Mouse (Mus musculus) midbrain, embryonic 12.5 days (tissue): ENCODE results near the gene Krt36. TPM values are rescaled to one million over a fixed set of nuclear protein-coding genes. Genes with fewer than 3 reads are reported as not detected.

Experiments
- ATAC-seq: fragments of 200-750 bp; cut with Nextera tagmentation; 2 replicates; pipeline ENCODE4 v1.8.0; 2017; ENCODE audit warnings: low read depth, moderate TSS enrichment, moderate library complexity; ENCODE audit not compliant: low FRiP score
- H3K27ac ChIP-seq: fragments of 300-500 bp; sonication (generic); replicated peaks from 2 replicates; pipeline ENCODE4 v1.5.1; 2016; ENCODE audit warnings: mild to moderate bottlenecking
- H3K27me3 ChIP-seq: fragments of 300-500 bp; sonication (generic); 2 replicates; pipeline ENCODE4 v1.6.1; 2016; ENCODE audit warnings: mild to moderate bottlenecking
- H3K36me3 ChIP-seq: fragments of 300-500 bp; sonication (generic); 2 replicates; pipeline ENCODE4 v1.6.1; 2016
- H3K4me1 ChIP-seq: fragments of 300-500 bp; sonication (generic); 2 replicates; pipeline ENCODE4 v1.6.1; 2016
- H3K4me2 ChIP-seq: fragments of 300-500 bp; sonication (generic); replicated peaks from 2 replicates; pipeline ENCODE4 v1.6.1; 2016; ENCODE audit warnings: mild to moderate bottlenecking, moderate library complexity
- H3K4me3 ChIP-seq: fragments of 300-500 bp; sonication (generic); 2 replicates; pipeline ENCODE4 v1.5.1; 2016; ENCODE audit warnings: mild to moderate bottlenecking
- H3K9ac ChIP-seq: fragments of 300-500 bp; sonication (generic); replicated peaks from 2 replicates; pipeline ENCODE4 v1.6.1; 2016; ENCODE audit warnings: mild to moderate bottlenecking, moderate library complexity
- H3K9me3 ChIP-seq: fragments of 300-500 bp; sonication (generic); 2 replicates; pipeline ENCODE4 v1.6.1; 2016; ENCODE audit warnings: mild to moderate bottlenecking
- WGBS: fragments of 180-500 bp; shearing (Covaris S2); methylation state at CpG from one replicate; pipeline ENCODE4 v1.1.7; 2016; 5-methylcytosine and 5-hydroxymethylcytosine counted together
- polyA plus RNA-seq: library from polyadenylated mRNA; unstranded; fragments of >200 nt; fragmentation: Nextera tagmentation; extraction: Ambion mirVana; gene quantifications from 2 replicates; pipeline ENCODE4 v1.2.1, GENCODE M21; 2016

Gene Krt36
- polyA plus RNA-seq, 1 experiment from 2014 or later: not detected

GRCm38 (mm10) chr11:100124901-100125300, 19.5 kb upstream of the Krt36 start:
- no peaks in the 10 kb centered on the region for H3K4me1 ChIP-seq
- H3K9ac ChIP-seq: no peak overlapping the region
- WGBS: 83% methylated on average over 7 of the region's 7 CpGs
- H3K9me3 ChIP-seq: no peaks in the 10 kb centered on the region
- H3K4me3 ChIP-seq: no peak overlapping the region
- no peak for ATAC-seq
- no peak overlapping the region for H3K27ac ChIP-seq
- H3K4me2 ChIP-seq: no peak overlapping the region
- H3K27me3 ChIP-seq: no peaks in the 10 kb centered on the region
- no peaks in the 10 kb centered on the region for H3K36me3 ChIP-seq

- 87% methylated on average over 3 of the region's 3 CpGs for WGBS
- Histone ChIP-seq H3K9me3 (no peaks in the 10 kb centered on the region), H3K27ac (no peak within 1 kb of the TSS), H3K27me3 (no peaks in the 10 kb centered on the region), H3K4me2 (no peak within 1 kb of the TSS), H3K9ac (no peak within 1 kb of the TSS), H3K36me3 (no peaks in the 10 kb centered on the region), H3K4me1 (no peaks in the 10 kb centered on the region), H3K4me3 (no peak within 1 kb of the TSS)
- no peak for ATAC-seq
These were observed 16.0 kb upstream of the Krt36 start, which contains the start of gene Krt13 for GRCm38 (mm10) chr11:100121466-100121865. TSS of gene Krt13 (minus strand) at chr11:100121566.

GRCm38 (mm10) chr11:100120331-100120730, 14.9 kb upstream of the Krt36 start:
- no peaks in the 10 kb centered on the region for H3K36me3 ChIP-seq
- H3K4me2 ChIP-seq: no peak overlapping the region
- H3K27ac ChIP-seq: no peak overlapping the region
- no peaks in the 10 kb centered on the region for H3K4me1 ChIP-seq
- 93% methylated on average over 5 of the region's 5 CpGs for WGBS
- no peaks in the 10 kb centered on the region for H3K27me3 ChIP-seq
- no peak for ATAC-seq
- no peak overlapping the region for H3K4me3 ChIP-seq
- H3K9me3 ChIP-seq: no peaks in the 10 kb centered on the region
- no peak overlapping the region for H3K9ac ChIP-seq

GRCm38 (mm10) chr11:100113742-100114029, 8.3 kb upstream of the Krt36 start:
- H3K27ac ChIP-seq: no peak overlapping the region
- no peaks in the 10 kb centered on the region for H3K9me3 ChIP-seq
- no peak overlapping the region for H3K9ac ChIP-seq
- H3K36me3 ChIP-seq: no peaks in the 10 kb centered on the region
- H3K4me3 ChIP-seq: no peak overlapping the region
- no peak overlapping the region for H3K4me2 ChIP-seq
- H3K4me1 ChIP-seq: no peaks in the 10 kb centered on the region
- WGBS: 82% methylated on average over 2 of the region's 2 CpGs
- no peak for ATAC-seq
- no peaks in the 10 kb centered on the region for H3K27me3 ChIP-seq

- no peak overlapping the region for H3K9ac ChIP-seq
- no peak overlapping the region for H3K27ac ChIP-seq
- no peaks in the 10 kb centered on the region for H3K9me3 ChIP-seq
- H3K4me2 ChIP-seq: no peak overlapping the region
- ATAC-seq: no peak
- no peaks in the 10 kb centered on the region for H3K27me3 ChIP-seq
- 86% methylated on average over 11 of the region's 11 CpGs for WGBS
- H3K36me3 ChIP-seq: no peaks in the 10 kb centered on the region
- no peaks in the 10 kb centered on the region for H3K4me1 ChIP-seq
- H3K4me3 ChIP-seq: no peak overlapping the region
These were observed 7.7 kb upstream of the Krt36 start for GRCm38 (mm10) chr11:100112935-100113741.

GRCm38 (mm10) chr11:100102693-100103429, 2.6 kb downstream of the Krt36 start:
- no peak overlapping the region for H3K9ac ChIP-seq
- H3K27me3 ChIP-seq: no peaks in the 10 kb centered on the region
- no peak overlapping the region for H3K4me2 ChIP-seq
- H3K9me3 ChIP-seq: no peaks in the 10 kb centered on the region
- H3K4me1 ChIP-seq: no peaks in the 10 kb centered on the region
- ATAC-seq: no peak
- H3K27ac ChIP-seq: no peak overlapping the region
- H3K36me3 ChIP-seq: no peaks in the 10 kb centered on the region
- H3K4me3 ChIP-seq: no peak overlapping the region
- 64% methylated on average over 15 of the region's 15 CpGs for WGBS

GRCm38 (mm10) chr11:100100391-100100790, 5.0 kb downstream of the Krt36 start:
- Histone ChIP-seq H3K9me3 (no peaks in the 10 kb centered on the region), H3K4me1 (no peaks in the 10 kb centered on the region), H3K27ac (no peak overlapping the region), H3K4me3 (no peak overlapping the region), H3K27me3 (no peaks in the 10 kb centered on the region), H3K9ac (no peak overlapping the region), H3K36me3 (no peaks in the 10 kb centered on the region), H3K4me2 (no peak overlapping the region)
- no peak for ATAC-seq
- 88% methylated on average over 4 of the region's 4 CpGs for WGBS

- ATAC-seq: no peak
- H3K9ac ChIP-seq: no peak overlapping the region
- no peak overlapping the region for H3K4me2 ChIP-seq
- WGBS: 78% methylated on average over 9 of the region's 9 CpGs
- no peak overlapping the region for H3K4me3 ChIP-seq
- H3K27ac ChIP-seq: no peak overlapping the region
- H3K4me1 ChIP-seq: no peaks in the 10 kb centered on the region
- no peaks in the 10 kb centered on the region for H3K36me3 ChIP-seq
- H3K9me3 ChIP-seq: no peaks in the 10 kb centered on the region
- H3K27me3 ChIP-seq: no peaks in the 10 kb centered on the region
These were observed 7.6 kb downstream of the Krt36 start for GRCm38 (mm10) chr11:100097819-100098218.

- Histone ChIP-seq H3K4me2 (no peak within 1 kb of the TSS), H3K4me1 (no peaks in the 10 kb centered on the region), H3K27me3 (no peaks in the 10 kb centered on the region), H3K4me3 (no peak within 1 kb of the TSS), H3K9me3 (no peaks in the 10 kb centered on the region), H3K36me3 (no peaks in the 10 kb centered on the region), H3K9ac (no peak within 1 kb of the TSS), H3K27ac (no peak within 1 kb of the TSS)
- 93% methylated on average over 9 of the region's 9 CpGs for WGBS
- no peak for ATAC-seq
These were observed 9.3 kb downstream of the Krt36 start, which contains the start of gene Krt35 for GRCm38 (mm10) chr11:100096141-100096540. TSS of gene Krt35 (minus strand) at chr11:100096241.

GRCm38 (mm10) chr11:100088378-100089025, 16.9 kb downstream of the Krt36 start:
- no peaks in the 10 kb centered on the region for H3K36me3 ChIP-seq
- ATAC-seq: no peak
- H3K9me3 ChIP-seq: no peaks in the 10 kb centered on the region
- H3K27ac ChIP-seq: no peak overlapping the region
- H3K4me2 ChIP-seq: no peak overlapping the region
- H3K4me3 ChIP-seq: no peak overlapping the region
- no peaks in the 10 kb centered on the region for H3K27me3 ChIP-seq
- 72% methylated on average over 7 of the region's 7 CpGs for WGBS
- H3K9ac ChIP-seq: no peak overlapping the region
- no peaks in the 10 kb centered on the region for H3K4me1 ChIP-seq

- ATAC-seq: no peak
- Histone ChIP-seq H3K27me3 (no peaks in the 10 kb centered on the region), H3K9ac (no peak within 1 kb of the TSS), H3K9me3 (no peaks in the 10 kb centered on the region), H3K4me3 (no peak within 1 kb of the TSS), H3K36me3 (no peaks in the 10 kb centered on the region), H3K4me1 (no peaks in the 10 kb centered on the region), H3K4me2 (no peak within 1 kb of the TSS), H3K27ac (no peak within 1 kb of the TSS)
- WGBS: 91% methylated on average over 10 of the region's 10 CpGs
These were observed 17.6 kb downstream of the Krt36 start, which contains the start of gene Krt32 for GRCm38 (mm10) chr11:100087861-100088260. TSS of gene Krt32 (minus strand) at chr11:100088226.

- Histone ChIP-seq H3K27me3 (no peaks in the 10 kb centered on the region), H3K36me3 (no peaks in the 10 kb centered on the region), H3K4me3 (no peak overlapping the region), H3K9me3 (no peaks in the 10 kb centered on the region), H3K4me2 (no peak overlapping the region), H3K4me1 (no peaks in the 10 kb centered on the region), H3K27ac (no peak overlapping the region), H3K9ac (no peak overlapping the region)
- 58% methylated on average over 1 of the region's 1 CpGs for WGBS
- no peak for ATAC-seq
These were observed 31.6 kb downstream of the Krt36 start for GRCm38 (mm10) chr11:100073873-100074272.
